Mouse (Mus musculus) erythroblast, embryonic 14.5 days (primary cell): ENCODE measurements around the gene Tor4a.

Source experiments
- GATA1 ChIP-seq: IDR thresholded peaks from 2 replicates; pipeline ENCODE4 v1.6.1; 2012; ENCODE audit warnings: low read length, inconsistent platforms, mixed read lengths
- TAL1 ChIP-seq: IDR thresholded peaks from 3 replicates; pipeline ENCODE4 v1.6.1; 2012; ENCODE audit warnings: low read length, inconsistent platforms, mixed read lengths

- TF ChIP-seq GATA1 (no peak), TAL1 (no peak)
Measured at GRCm38 (mm10) chr2:25176573-25176972, 20.1 kb downstream of the Tor4a start.
